Comparison of ENCODE assay signal across 9 mouse cellular contexts in genomic region chr13:51279642-51280387, GRCm38 (mm10).
DNase-seq lines count a peak whose midpoint lies in the region; ATAC-seq and TF ChIP-seq lines count a peak whose summit lies in the region.
"Had no signal": no experiment of that assay in that cellular context is flagged by ENCODE, and none has a peak within 500 bp of the region (broad histone marks: within the 10 kb centered on the region; RNA-seq: fewer than 3 reads in every experiment).

No protein-coding gene starts in this region.

- DNase-seq in forebrain, embryonic 14.5 days (ENCODE audit: low spot score), result peak; percentile 10
- peak; percentile 24 for DNase-seq in R1 (ENCODE audit: low read depth, low spot score)
- no peak for DNase-seq in adrenal gland, adult 18-20 months (ENCODE audit: low spot score in 2 of 2)
- no peak for DNase-seq in spleen, postnatal 36 days (ENCODE audit: low spot score in 2 of 2)
- no peak for DNase-seq in thymus, adult 2 months

- no peaks in the 10 kb centered on the region for H3K36me3 ChIP-seq in forebrain, embryonic 14.5 days (ENCODE audit: control insufficient read depth, insufficient read depth, low read length)
- H3K36me3 ChIP-seq in forebrain, embryonic 13.5 days (ENCODE audit: poor library complexity, severe bottlenecking), result no peaks in the 10 kb centered on the region
- no peaks in the 10 kb centered on the region for H3K36me3 ChIP-seq in hindbrain, embryonic 15.5 days
- H3K36me3 ChIP-seq in limb, embryonic 15.5 days, result no peaks in the 10 kb centered on the region
- H3K36me3 ChIP-seq in thymus, adult 2 months (ENCODE audit: control insufficient read depth, insufficient read depth, low read length), result no peaks in the 10 kb centered on the region
- H3K36me3 ChIP-seq: liver, embryonic 15.5 days had no signal

- no peak for TF ChIP-seq CTCF in thymus, adult 2 months (IDR thresholded peaks at IDR 0.05; ENCODE audit: borderline replicate concordance, control insufficient read depth, extremely low read depth, insufficient read depth, low read length, poor library complexity)

- no peak for ATAC-seq in forebrain, embryonic 14.5 days
- no peak for ATAC-seq in forebrain, embryonic 13.5 days
- peak; percentile 33; the same call in 1 of the 2 replicates for ATAC-seq in hindbrain, embryonic 15.5 days (ENCODE audit: low FRiP score, low read depth)
- ATAC-seq in limb, embryonic 15.5 days (ENCODE audit: insufficient number of reproducible peaks, low FRiP score, low TSS enrichment, low read depth), result peak; percentile 77; the same call in 1 of the 2 replicates

- H3K27ac ChIP-seq in forebrain, embryonic 14.5 days (ENCODE audit: low read depth, low read length), result no peak overlapping the region
- H3K27ac ChIP-seq in forebrain, embryonic 13.5 days, result no peak overlapping the region
- H3K27ac ChIP-seq in hindbrain, embryonic 15.5 days (replicated peaks), result peak overlapping the region; percentile 59
- peak overlapping the region; percentile 89 for H3K27ac ChIP-seq in limb, embryonic 15.5 days
- H3K27ac ChIP-seq in thymus, adult 2 months (ENCODE audit: control insufficient read depth, insufficient read depth, low read length), result no peak overlapping the region
- H3K27ac ChIP-seq: liver, embryonic 15.5 days had no signal

- H3K4me1 ChIP-seq in forebrain, embryonic 14.5 days (ENCODE audit: control insufficient read depth, insufficient read depth, low read length), result no peaks in the 10 kb centered on the region
- peaks cover 11% of the 10 kb centered on the region for H3K4me1 ChIP-seq in forebrain, embryonic 13.5 days
- H3K4me1 ChIP-seq in hindbrain, embryonic 15.5 days (replicated peaks), result peaks cover 12% of the 10 kb centered on the region
- peaks cover 55% of the 10 kb centered on the region for H3K4me1 ChIP-seq in limb, embryonic 15.5 days
- no peaks in the 10 kb centered on the region for H3K4me1 ChIP-seq in thymus, adult 2 months (replicated peaks; ENCODE audit: control insufficient read depth, insufficient read depth, low read length)
- H3K4me1 ChIP-seq: liver, embryonic 15.5 days had no signal

- 58% methylated on average over 8 of the region's 8 CpGs for WGBS in forebrain, embryonic 14.5 days
- 56% methylated on average over 8 of the region's 8 CpGs for WGBS in forebrain, embryonic 13.5 days
- 35% methylated on average over 8 of the region's 8 CpGs for WGBS in hindbrain, embryonic 15.5 days
- WGBS in limb, embryonic 15.5 days, result 6% methylated on average over 8 of the region's 8 CpGs
- 76% methylated on average over 8 of the region's 8 CpGs for WGBS in thymus, adult 2 months

- H3K9ac ChIP-seq in forebrain, embryonic 14.5 days (ENCODE audit: low read length), result no peak overlapping the region
- no peak overlapping the region for H3K9ac ChIP-seq in forebrain, embryonic 13.5 days
- no peak overlapping the region for H3K9ac ChIP-seq in hindbrain, embryonic 15.5 days
- no peak overlapping the region for H3K9ac ChIP-seq in limb, embryonic 15.5 days
- H3K9ac ChIP-seq: liver, embryonic 15.5 days had no signal

- no peak overlapping the region for H3K4me3 ChIP-seq in forebrain, embryonic 14.5 days (ENCODE audit: low read depth, low read length)
- H3K4me3 ChIP-seq in forebrain, embryonic 13.5 days, result no peak overlapping the region
- no peak overlapping the region for H3K4me3 ChIP-seq in hindbrain, embryonic 15.5 days
- H3K4me3 ChIP-seq in limb, embryonic 15.5 days, result no peak overlapping the region
- no peak overlapping the region for H3K4me3 ChIP-seq in thymus, adult 2 months (ENCODE audit: control insufficient read depth, insufficient read depth, low read length)
- H3K4me3 ChIP-seq: liver, embryonic 15.5 days had no signal

- H3K4me2 ChIP-seq in forebrain, embryonic 14.5 days (ENCODE audit: low read length), result no peak overlapping the region
- H3K4me2 ChIP-seq in forebrain, embryonic 13.5 days, result no peak overlapping the region
- H3K4me2 ChIP-seq in hindbrain, embryonic 15.5 days, result no peak overlapping the region
- H3K4me2 ChIP-seq in limb, embryonic 15.5 days, result peak overlapping the region; percentile 24
- H3K4me2 ChIP-seq: liver, embryonic 15.5 days had no signal

- TF ChIP-seq POLR2A in thymus, adult 2 months (IDR thresholded peaks at IDR 0.05; ENCODE audit: control insufficient read depth, extremely low read depth, insufficient read depth, low read length, poor library complexity), result no peak

- H3K27me3 ChIP-seq in forebrain, embryonic 14.5 days (replicated peaks; ENCODE audit: control insufficient read depth, insufficient read depth, low read length), result no peaks in the 10 kb centered on the region
- H3K27me3 ChIP-seq in forebrain, embryonic 13.5 days, result no peaks in the 10 kb centered on the region
- H3K27me3 ChIP-seq in hindbrain, embryonic 15.5 days, result no peaks in the 10 kb centered on the region
- H3K27me3 ChIP-seq in limb, embryonic 15.5 days, result no peaks in the 10 kb centered on the region
- no peaks in the 10 kb centered on the region for H3K27me3 ChIP-seq in thymus, adult 2 months (ENCODE audit: control insufficient read depth, insufficient read depth, low read length)
- H3K27me3 ChIP-seq: liver, embryonic 15.5 days had no signal

- no peaks in the 10 kb centered on the region for H3K9me3 ChIP-seq in forebrain, embryonic 14.5 days (replicated peaks; ENCODE audit: control insufficient read depth, low read length)
- no peaks in the 10 kb centered on the region for H3K9me3 ChIP-seq in forebrain, embryonic 13.5 days (replicated peaks)
- no peaks in the 10 kb centered on the region for H3K9me3 ChIP-seq in hindbrain, embryonic 15.5 days
- H3K9me3 ChIP-seq in limb, embryonic 15.5 days, result no peaks in the 10 kb centered on the region

Comparison
In these comparisons a context has a peak if more than half of its experiments do, and no peak if none do; other contexts are left out.
1. ATAC-seq: peak in hindbrain, embryonic 15.5 days (single experiment) and limb, embryonic 15.5 days (single experiment); none in forebrain, embryonic 14.5 days (single experiment) and forebrain, embryonic 13.5 days (single experiment).
2. DNase-seq: peak in forebrain, embryonic 14.5 days (single experiment) and R1 (single experiment); none in adrenal gland, adult 18-20 months (0 of 2), spleen, postnatal 36 days (0 of 2) and thymus, adult 2 months (single experiment).
3. H3K27ac ChIP-seq: peak in hindbrain, embryonic 15.5 days (single experiment) and limb, embryonic 15.5 days (single experiment); none in forebrain, embryonic 14.5 days (single experiment), forebrain, embryonic 13.5 days (single experiment) and thymus, adult 2 months (single experiment).